Mouse (Mus musculus) kidney, postnatal 10 days (tissue): Measurements from ENCODE around the gene Ptpn21.

Source experiments
- DNase-seq: peaks from one replicate; pipeline ENCODE4 v3.0.0; 2021; ENCODE audit warnings: mixed read lengths

Gene Ptpn21

GRCm38 (mm10) chr12:98721030-98721429, 16.2 kb downstream of the Ptpn21 start:
- DNase-seq, result no peak

- no peak for DNase-seq
These were observed 16.6 kb downstream of the Ptpn21 start for GRCm38 (mm10) chr12:98720628-98721027.

- DNase-seq, result no peak
These were observed 21.1 kb downstream of the Ptpn21 start for GRCm38 (mm10) chr12:98716142-98716541.

GRCm38 (mm10) chr12:98714757-98715156, 22.4 kb downstream of the Ptpn21 start:
- peak; percentile 39 for DNase-seq

GRCm38 (mm10) chr12:98713621-98714103, 23.5 kb downstream of the Ptpn21 start:
- DNase-seq, result no peak

- no peak for DNase-seq
These were observed 24.4 kb downstream of the Ptpn21 start for GRCm38 (mm10) chr12:98712819-98713218.

- DNase-seq, result no peak
These were observed 33.2 kb downstream of the Ptpn21 start for GRCm38 (mm10) chr12:98703961-98704360.

GRCm38 (mm10) chr12:98703554-98703953, 33.7 kb downstream of the Ptpn21 start:
- no peak for DNase-seq

- no peak for DNase-seq
These were observed 35.6 kb downstream of the Ptpn21 start for GRCm38 (mm10) chr12:98701564-98701963.

- DNase-seq, result no peak
These were observed 40.0 kb downstream of the Ptpn21 start for GRCm38 (mm10) chr12:98697202-98697601.

GRCm38 (mm10) chr12:98690230-98690629, 47.0 kb downstream of the Ptpn21 start:
- no peak for DNase-seq

GRCm38 (mm10) chr12:98683574-98683973, 53.6 kb downstream of the Ptpn21 start:
- no peak for DNase-seq

- no peak for DNase-seq
These were observed 54.0 kb downstream of the Ptpn21 start for GRCm38 (mm10) chr12:98683171-98683570.

- no peak for DNase-seq
These were observed 55.0 kb downstream of the Ptpn21 start for GRCm38 (mm10) chr12:98682196-98682595.

GRCm38 (mm10) chr12:98679906-98680305, 57.3 kb downstream of the Ptpn21 start:
- DNase-seq, result no peak

GRCm38 (mm10) chr12:98677336-98677735, 59.9 kb downstream of the Ptpn21 start:
- DNase-seq, result no peak

- no peak for DNase-seq
These were observed 60.3 kb downstream of the Ptpn21 start for GRCm38 (mm10) chr12:98676861-98677260.

GRCm38 (mm10) chr12:98674627-98675143, 62.5 kb downstream of the Ptpn21 start:
- peak; percentile 90 for DNase-seq

GRCm38 (mm10) chr12:98673879-98674278, 63.3 kb downstream of the Ptpn21 start:
- DNase-seq, result no peak

- DNase-seq, result no peak
These were observed 66.8 kb downstream of the Ptpn21 start for GRCm38 (mm10) chr12:98670429-98670828.

- DNase-seq, result peak; percentile 54
These were observed 67.3 kb downstream of the Ptpn21 start for GRCm38 (mm10) chr12:98669864-98670263.

GRCm38 (mm10) chr12:98669086-98669485, 68.1 kb downstream of the Ptpn21 start:
- DNase-seq, result no peak

- DNase-seq, result peak; percentile 79
These were observed 68.9 kb downstream of the Ptpn21 start for GRCm38 (mm10) chr12:98668132-98668814.

- DNase-seq, result no peak
These were observed 74.6 kb downstream of the Ptpn21 start for GRCm38 (mm10) chr12:98662617-98663016.

- DNase-seq, result no peak
These were observed 80.3 kb downstream of the Ptpn21 start for GRCm38 (mm10) chr12:98656873-98657272.
